Mouse (Mus musculus) adrenal gland, postnatal 10 days (tissue): ENCODE results near the gene Gm49369. TPM values are rescaled to one million over a fixed set of nuclear protein-coding genes. Genes with fewer than 3 reads are reported as not detected.
"Not testable (repeated sequence)": the region's sequence is repeated elsewhere in the genome, so short reads cannot be mapped to it uniquely, and the experiment has no call there.

ENCODE experiments used
- DNase-seq: peaks from one replicate; pipeline ENCODE4 v3.0.0; 2021; ENCODE audit warnings: mixed read lengths
- long read RNA-seq, 2 experiments: library from polyadenylated mRNA; stranded (forward); transcript quantifications; one replicate each; pipeline ENCODE4 v2.0.0; 2021
- total RNA-seq, 2 experiments: library from RNA; stranded (reverse); gene quantifications; 2 replicates each; pipeline ENCODE4 v1.2.3; 2021

Gm49369 gene
- 1 to 10 TPM in 1 of 2 experiments, under 1 TPM in 1; 0.73 to 3.7 TPM for total RNA-seq
- long read RNA-seq, experiment 1, result 0 reads
- long read RNA-seq, experiment 2, result 0 reads

- DNase-seq, result no peak
These were observed at the start of gene Gm49369 for GRCm38 (mm10) chr7:142382567-142382966. Gene Gm49369, minus strand, starts transcription at chr7:142382667.

GRCm38 (mm10) chr7:142431106-142431505 is 48.6 kb upstream of the Gm49369 start:
- DNase-seq, result no peak

DNA sequence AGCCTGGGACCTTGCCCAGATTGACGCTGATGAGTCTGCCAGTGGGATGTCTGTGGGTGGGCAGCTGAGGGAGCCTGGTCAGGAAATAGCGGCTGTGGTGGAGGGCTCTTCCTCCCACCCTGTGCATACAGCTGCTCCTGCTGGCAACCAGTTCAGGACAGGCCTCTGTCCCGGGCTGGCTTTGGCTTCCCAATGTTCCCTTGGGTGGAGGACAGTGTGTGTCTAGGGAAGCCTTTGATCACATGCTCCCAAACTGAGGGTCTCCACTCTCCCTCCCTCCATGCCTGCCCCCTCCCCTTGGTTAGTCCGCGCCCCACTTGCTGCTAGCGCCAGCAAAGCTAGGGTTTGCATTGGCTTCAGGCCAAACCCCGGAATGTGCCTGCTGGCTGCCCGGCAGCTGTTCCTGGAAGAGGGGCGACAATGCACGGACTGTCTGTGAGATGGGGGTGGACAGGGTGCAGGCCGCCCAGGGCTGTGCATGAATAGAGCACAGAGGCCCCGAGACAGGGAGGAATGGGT is 47.8 kb upstream of the Gm49369 start:
- DNase-seq, result peak; percentile 41

GRCm38 (mm10) chr7:142428213-142428612 is 45.7 kb upstream of the Gm49369 start:
- DNase-seq, result peak; percentile 50

DNA sequence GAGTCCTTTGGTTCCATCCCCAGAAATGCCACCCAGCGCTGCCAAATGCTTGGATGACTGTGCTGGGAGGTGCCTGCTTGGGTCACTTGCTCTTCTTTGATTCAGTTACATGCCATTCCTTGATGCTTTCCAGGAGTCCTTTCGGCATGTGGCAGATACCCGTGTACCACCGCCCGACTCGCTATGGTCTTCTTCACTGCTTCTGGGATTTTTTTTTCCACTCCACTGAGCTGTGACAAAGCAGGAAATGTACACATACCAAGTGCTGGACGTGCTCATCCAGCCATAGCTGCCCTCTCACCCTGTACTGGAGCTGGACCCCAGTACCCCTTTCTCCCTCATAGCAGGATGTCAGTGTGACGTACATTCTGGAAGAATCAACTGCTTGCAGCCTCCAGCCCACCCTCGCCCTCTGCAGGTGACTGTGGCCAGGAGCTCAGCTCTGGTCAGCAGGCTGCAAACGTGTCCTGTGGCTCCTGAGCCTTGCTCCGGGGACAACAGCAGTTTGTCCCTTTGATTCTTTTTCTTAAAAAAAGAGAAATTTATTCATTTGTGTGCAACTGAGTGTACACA is 43.3 kb upstream of the Gm49369 start:
- peak; percentile 54 for DNase-seq

DNA sequence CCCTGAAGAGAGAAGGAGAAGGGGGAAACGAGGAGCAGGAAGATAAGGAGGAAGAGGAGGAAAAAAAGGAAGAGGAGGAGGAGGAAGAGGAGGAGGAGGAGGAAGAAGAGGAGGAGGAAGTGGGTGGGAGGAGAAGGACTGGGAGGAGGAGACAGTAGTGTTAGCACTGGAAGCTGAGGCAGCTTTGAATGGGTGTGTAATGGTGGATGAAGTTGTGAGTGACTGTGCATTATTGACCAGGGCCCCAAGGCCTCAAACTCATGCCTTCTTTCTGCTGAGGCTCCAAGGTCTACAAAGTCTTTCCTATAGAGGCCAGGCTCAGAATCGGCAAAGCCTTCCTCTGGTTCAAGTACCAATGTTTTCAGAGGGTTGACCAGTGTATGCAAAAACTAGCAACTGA is 39.4 kb upstream of the Gm49369 start:
- no peak for DNase-seq

DNA sequence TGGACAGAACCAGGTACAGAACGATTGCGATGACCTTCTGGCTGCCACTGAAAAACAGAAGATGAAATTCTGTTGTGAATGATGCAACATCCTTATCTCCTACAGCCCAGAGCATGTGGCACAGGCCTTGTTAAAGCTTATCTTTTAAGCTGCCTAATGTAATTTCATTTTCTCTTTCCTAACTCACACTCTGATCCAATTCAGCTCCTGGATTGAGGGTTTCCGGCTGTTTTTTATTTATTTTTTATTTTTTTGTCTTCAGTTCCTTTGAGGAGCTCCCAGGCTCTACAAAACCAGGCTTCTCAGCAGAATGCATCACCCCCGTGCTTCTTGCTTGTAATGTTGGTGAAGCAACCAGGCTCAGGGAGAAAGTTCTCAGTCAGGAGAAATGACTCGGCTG is 37.4 kb upstream of the Gm49369 start:
- no peak for DNase-seq

GRCm38 (mm10) chr7:142418679-142419078 is 36.2 kb upstream of the Gm49369 start:
- DNase-seq, result no peak

GRCm38 (mm10) chr7:142418027-142418426 is 35.6 kb upstream of the Gm49369 start:
- no peak for DNase-seq

- DNase-seq, result no peak
These were observed 33.8 kb upstream of the Gm49369 start for GRCm38 (mm10) chr7:142416225-142416624.

DNA sequence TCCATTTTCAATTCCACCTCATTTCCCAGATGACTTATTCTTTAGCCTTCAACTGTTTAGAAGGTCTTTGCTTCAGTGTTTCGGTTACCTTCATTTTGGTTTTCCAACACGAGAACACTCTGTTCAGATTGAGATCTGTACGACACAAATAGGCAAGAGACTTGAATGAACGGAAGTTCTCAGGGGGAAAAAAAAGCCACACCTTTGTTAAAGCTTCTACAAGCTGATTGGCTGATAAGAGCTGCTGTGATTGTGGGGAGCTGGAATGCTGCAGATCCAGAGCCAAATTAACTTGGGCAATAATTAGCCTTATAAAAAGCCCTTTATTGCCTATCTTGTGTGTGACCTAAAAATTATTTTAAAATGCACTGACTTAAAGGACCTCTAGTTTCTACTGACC is 32.8 kb upstream of the Gm49369 start:
- DNase-seq, result no peak

DNA sequence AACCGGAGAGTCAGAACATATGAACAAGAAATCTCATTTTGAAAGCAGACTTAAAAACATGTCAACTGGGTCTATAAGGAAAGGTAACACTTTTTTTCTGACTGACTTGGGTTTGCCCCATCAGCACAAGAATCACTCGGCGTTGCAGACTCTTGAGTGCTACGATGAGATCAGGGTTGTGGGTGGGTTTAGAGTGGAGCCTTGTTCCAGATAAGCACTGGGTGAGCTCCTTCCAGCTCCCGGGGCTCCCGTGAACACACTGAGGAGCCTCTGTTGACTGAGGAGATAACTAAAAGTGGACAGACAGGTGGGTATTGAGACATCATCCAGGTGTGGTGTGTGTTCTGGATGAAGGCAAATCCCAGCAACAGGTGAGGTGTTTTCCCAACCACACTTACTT is 30.8 kb upstream of the Gm49369 start:
- DNase-seq, result no peak

GRCm38 (mm10) chr7:142409603-142410002 is 27.1 kb upstream of the Gm49369 start:
- DNase-seq, result no peak

DNA sequence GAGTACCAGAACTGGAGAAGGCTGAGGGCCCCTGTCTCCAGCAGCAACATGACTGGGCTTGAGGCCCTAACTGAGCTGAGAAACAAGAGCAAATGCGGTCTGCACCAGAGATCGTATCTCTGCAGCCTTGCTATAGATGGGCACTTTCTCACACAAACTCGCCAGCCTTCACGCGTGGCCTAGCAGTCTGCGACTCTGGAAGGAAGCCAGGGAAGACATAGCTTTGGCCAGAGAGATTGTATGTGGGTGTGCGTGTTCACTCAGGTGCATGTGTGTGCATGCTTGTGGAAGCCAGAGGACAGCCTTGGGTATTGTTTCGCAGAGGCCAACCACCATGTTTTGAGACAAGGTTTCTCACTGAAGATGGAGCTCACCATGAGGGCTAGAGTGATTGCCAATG is 26.2 kb upstream of the Gm49369 start:
- no peak for DNase-seq

DNA sequence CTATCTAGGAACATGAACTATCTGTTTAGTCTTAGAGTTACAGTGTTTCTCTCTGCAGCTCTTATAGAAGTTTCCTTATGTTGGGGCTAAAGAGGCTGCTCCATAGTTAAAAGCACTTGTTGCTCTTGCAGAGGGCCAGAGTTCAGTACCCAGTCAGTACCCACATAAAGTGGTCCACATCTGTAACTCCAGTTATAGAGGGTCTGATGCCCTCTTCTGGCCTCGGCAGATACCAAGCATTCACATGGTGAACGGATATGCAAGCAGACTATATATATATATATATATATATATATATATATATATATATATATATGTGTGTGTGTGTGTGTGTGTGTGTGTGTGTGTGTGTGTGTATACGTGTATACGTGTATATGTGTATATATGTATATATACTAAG is 25.5 kb upstream of the Gm49369 start:
- DNase-seq, result no peak

DNA sequence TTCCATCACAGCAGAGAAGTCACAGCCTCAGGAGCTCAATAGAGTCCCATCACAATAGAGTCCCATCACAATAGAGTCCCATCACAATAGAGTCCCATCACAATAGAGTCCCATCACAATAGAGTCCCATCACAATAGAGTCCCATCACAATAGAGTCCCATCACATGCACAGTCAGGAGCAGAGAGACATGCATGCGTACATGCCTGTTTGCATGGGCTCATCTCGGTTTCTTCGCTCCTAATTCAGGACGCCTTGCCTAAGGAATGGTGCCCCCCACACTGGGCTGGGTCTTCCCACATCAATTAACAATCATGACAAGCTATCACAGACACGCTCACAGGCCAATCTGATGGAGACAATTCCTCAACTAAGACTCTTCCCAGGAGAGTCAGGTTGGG is 22.7 kb upstream of the Gm49369 start:
- DNase-seq, result not testable (repeated sequence)

DNA sequence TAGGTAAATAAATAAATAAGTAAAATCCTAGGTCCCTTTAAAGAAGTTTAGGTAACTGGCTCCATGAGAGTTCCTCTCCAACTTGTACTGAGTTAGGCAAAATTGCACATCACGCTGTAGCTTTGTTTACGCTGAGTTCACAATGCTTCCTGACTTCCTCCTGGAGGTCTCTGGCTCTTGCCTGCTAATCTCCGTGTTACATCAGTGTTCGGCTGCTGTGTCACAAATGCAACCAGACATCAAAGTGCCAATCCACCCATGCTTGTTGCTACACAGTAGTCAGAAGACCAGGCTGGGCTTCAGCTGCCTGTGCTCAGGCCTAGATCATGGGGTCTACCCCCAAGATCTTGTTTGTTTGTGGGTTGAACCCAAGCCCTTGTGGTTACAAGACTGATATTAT is 21.1 kb upstream of the Gm49369 start:
- no peak for DNase-seq

GRCm38 (mm10) chr7:142400750-142401142 is 18.3 kb upstream of the Gm49369 start:
- no peak for DNase-seq

- no peak for DNase-seq
These were observed 17.8 kb upstream of the Gm49369 start for GRCm38 (mm10) chr7:142400112-142400749.

DNA sequence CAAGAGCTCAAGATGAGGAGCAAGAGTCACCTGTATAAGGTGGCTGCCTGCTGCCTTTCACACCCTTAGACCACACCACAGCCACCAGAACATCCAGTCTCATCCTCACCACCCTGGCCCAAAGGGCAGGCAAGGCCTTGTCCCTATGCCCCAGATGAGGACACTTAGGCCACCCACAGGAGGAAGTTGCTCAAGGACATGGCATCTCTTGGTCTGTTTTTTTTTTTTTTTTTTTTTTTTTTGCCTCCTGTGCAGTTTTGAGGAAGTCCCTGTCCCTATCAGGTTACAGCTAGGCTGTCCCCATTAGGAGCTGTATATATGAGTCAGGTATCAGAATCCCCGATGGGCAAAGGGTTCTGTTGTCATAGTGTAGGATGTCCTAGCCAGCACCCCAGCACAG is 16.8 kb upstream of the Gm49369 start:
- no peak for DNase-seq

DNA sequence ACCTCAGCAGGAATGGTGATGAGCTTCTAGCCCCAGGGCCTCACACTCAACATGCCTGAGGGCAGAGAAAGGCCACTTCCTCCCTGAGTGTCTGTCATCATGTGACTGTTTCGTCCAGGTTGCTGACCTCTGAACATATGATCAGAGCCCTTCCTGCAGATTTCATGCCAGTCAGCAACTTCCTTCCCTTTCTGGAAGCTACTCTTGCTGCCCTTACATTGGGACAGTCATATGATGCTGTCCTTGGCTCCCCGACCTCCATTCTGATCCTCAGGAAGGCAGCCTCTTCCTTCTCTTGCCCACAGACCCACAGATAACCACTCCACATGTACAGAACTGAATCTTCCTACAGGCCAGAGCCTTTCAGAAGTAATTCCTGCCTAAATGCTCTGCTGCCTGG is 15.6 kb upstream of the Gm49369 start:
- DNase-seq, result no peak

DNA sequence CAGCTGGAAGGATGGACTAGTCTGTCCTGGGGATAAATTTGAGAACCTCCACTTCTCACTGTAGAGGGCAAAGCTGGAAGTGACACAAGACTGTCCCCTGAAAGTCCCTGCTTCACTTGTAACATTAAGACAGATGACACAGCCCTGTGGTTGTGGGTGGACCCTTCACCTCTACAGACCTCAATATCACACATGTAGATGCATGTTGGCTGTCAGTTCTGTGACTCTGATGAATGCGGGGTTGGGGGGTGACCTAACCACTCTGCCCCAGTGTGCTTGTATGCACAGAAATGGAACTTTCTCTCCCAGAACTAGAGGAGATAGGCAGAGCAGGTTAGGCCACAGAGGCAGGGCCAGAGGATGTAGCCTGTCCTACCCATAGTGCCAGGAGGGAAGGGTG is 14.1 kb upstream of the Gm49369 start:
- no peak for DNase-seq

GRCm38 (mm10) chr7:142395472-142395871 is 13.0 kb upstream of the Gm49369 start:
- DNase-seq, result no peak
